Comparison of ENCODE assay signal across 8 mouse cellular contexts in the genomic region with DNA sequence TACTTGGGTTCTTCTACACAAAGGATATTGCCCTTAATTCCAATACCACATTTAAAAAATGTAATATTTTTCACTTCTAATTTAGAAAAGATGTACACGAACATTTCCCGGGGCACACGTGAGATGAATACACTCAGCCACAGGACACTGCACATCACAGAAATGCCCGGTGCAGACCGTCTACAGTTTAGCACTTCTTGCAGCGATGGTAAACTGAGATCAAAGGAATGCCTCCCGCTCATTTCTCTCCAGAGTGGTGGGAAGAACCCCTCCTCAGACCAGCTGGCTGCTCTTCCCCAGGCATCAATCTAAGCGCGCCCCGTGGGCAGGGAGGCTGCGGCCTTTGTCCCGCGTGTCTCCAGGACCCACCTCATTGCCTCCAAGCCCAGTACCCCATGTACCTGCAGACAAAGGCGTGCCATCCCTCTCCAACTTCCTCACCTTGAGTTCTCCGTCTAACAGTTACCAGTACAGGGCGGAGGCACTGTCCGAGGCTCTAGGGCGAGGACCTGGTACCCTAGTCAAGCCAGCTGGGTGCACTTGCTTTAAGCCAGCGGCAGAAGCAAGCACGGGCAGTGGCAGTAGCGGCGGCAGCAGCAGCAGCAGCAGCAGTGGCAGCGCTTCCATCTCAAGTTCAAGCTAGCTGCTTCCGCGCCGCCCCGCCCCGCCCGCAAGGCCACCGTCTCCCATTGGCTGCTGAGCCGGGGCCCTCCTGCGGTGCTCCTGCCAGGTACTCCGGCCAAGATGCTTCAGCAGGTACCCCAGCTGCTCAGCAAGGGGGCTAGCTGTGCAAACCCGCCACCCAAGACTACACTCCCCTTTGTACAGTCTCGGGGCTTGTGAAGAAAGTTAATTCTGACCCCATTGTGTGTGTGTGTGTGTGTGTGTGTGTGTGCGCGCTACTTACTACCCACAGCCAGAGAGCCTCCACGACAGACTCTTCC.
DNase-seq lines count a peak whose midpoint lies in the region; ATAC-seq and TF ChIP-seq lines count a peak whose summit lies in the region.

No protein-coding gene starts in this region.

- WGBS in intestine, embryonic 16.5 days = 6% methylated on average over 38 of the region's 38 CpGs
- 7% methylated on average over 37 of the region's 38 CpGs for WGBS in liver, postnatal 0 days (ENCODE audit: insufficient replicate concordance)
- 3% methylated on average over 38 of the region's 38 CpGs for WGBS in neural tube, embryonic 15.5 days

- TF ChIP-seq CTCF in cortical plate, adult 2 months (IDR thresholded peaks at IDR 0.05; ENCODE audit: extremely low read depth, insufficient read depth, low read length) = no peak
- TF ChIP-seq CTCF in liver, postnatal 0 days (IDR thresholded peaks at IDR 0.05; ENCODE audit: low read depth) = no peak

- ATAC-seq in megakaryocyte, adult 5-6 weeks (ENCODE audit: poor library complexity, severe bottlenecking) = no peak
- peak; percentile 76 for ATAC-seq in intestine, embryonic 16.5 days
- ATAC-seq in liver, postnatal 0 days = peak; percentile 27; the same call in 1 of the 2 replicates
- peak; percentile 73 for ATAC-seq in neural tube, embryonic 15.5 days (ENCODE audit: low FRiP score)

- peak overlapping the region; percentile 95 for H3K4me3 ChIP-seq in megakaryocyte, embryonic 14.5 days (replicated peaks)
- H3K4me3 ChIP-seq in cortical plate, adult 2 months (ENCODE audit: insufficient read depth, low read length) = peak overlapping the region; percentile 36
- H3K4me3 ChIP-seq in intestine, embryonic 16.5 days (ENCODE audit: low read length) = peak overlapping the region; percentile 54
- peak overlapping the region; percentile 7; the same call in 1 of the 2 replicates for H3K4me3 ChIP-seq in liver, postnatal 0 days (ENCODE audit: low read depth, low read length)
- peak overlapping the region; percentile 55 for H3K4me3 ChIP-seq in neural tube, embryonic 15.5 days (replicated peaks)

- peaks cover 32% of the 10 kb centered on the region for H3K4me1 ChIP-seq in megakaryocyte, embryonic 14.5 days
- peaks cover 2% of the 10 kb centered on the region; the same call in 1 of the 2 replicates for H3K4me1 ChIP-seq in cortical plate, adult 2 months (ENCODE audit: control insufficient read depth, insufficient read depth, low read length)
- H3K4me1 ChIP-seq in intestine, embryonic 16.5 days (ENCODE audit: control insufficient read depth, insufficient read depth, low read length) = peaks cover 23% of the 10 kb centered on the region
- H3K4me1 ChIP-seq in liver, postnatal 0 days (ENCODE audit: insufficient read depth) = peaks cover 6% of the 10 kb centered on the region; the same call in 1 of the 2 replicates
- H3K4me1 ChIP-seq in neural tube, embryonic 15.5 days = peaks cover 65% of the 10 kb centered on the region

- peaks cover 21% of the 10 kb centered on the region for H3K27me3 ChIP-seq in megakaryocyte, embryonic 14.5 days (replicated peaks)
- H3K27me3 ChIP-seq in intestine, embryonic 16.5 days (replicated peaks; ENCODE audit: control insufficient read depth, insufficient read depth, low read length) = no peaks in the 10 kb centered on the region
- no peaks in the 10 kb centered on the region for H3K27me3 ChIP-seq in liver, postnatal 0 days (ENCODE audit: insufficient read depth, low read length)
- no peaks in the 10 kb centered on the region for H3K27me3 ChIP-seq in neural tube, embryonic 15.5 days (replicated peaks)

- peak overlapping the region; percentile 93 for H3K4me2 ChIP-seq in intestine, embryonic 16.5 days (ENCODE audit: low read depth, low read length)
- H3K4me2 ChIP-seq in liver, postnatal 0 days (ENCODE audit: low read depth, low read length) = peak overlapping the region; percentile 56
- H3K4me2 ChIP-seq in neural tube, embryonic 15.5 days = peak overlapping the region; percentile 85

- no peak overlapping the region for H3K27ac ChIP-seq in cortical plate, adult 2 months (ENCODE audit: insufficient read depth, low read length)
- no peak overlapping the region for H3K27ac ChIP-seq in intestine, embryonic 16.5 days (ENCODE audit: low read length)
- no peak overlapping the region for H3K27ac ChIP-seq in liver, postnatal 0 days (ENCODE audit: low read depth)
- H3K27ac ChIP-seq in neural tube, embryonic 15.5 days (replicated peaks) = peak overlapping the region; percentile 83

- no peaks in the 10 kb centered on the region for H3K36me3 ChIP-seq in megakaryocyte, embryonic 14.5 days (replicated peaks; ENCODE audit: low read length)
- no peaks in the 10 kb centered on the region for H3K36me3 ChIP-seq in intestine, embryonic 16.5 days (ENCODE audit: control insufficient read depth, insufficient read depth, low read length)
- H3K36me3 ChIP-seq in liver, postnatal 0 days (replicated peaks; ENCODE audit: insufficient read depth, low read length) = no peaks in the 10 kb centered on the region
- no peaks in the 10 kb centered on the region for H3K36me3 ChIP-seq in neural tube, embryonic 15.5 days

- DNase-seq in heart, adult 18-20 months = peak; percentile 64 to 65
- DNase-seq in liver, postnatal 0 days = peak; percentile 43
- peak; percentile 15 to 43 for DNase-seq in urinary bladder, postnatal 36 days (ENCODE audit: low spot score in 2 of 2)

- peak overlapping the region; percentile 65 for H3K9ac ChIP-seq in intestine, embryonic 16.5 days (ENCODE audit: low read depth, low read length)
- no peak overlapping the region for H3K9ac ChIP-seq in liver, postnatal 0 days (replicated peaks)
- peak overlapping the region; percentile 70 for H3K9ac ChIP-seq in neural tube, embryonic 15.5 days (replicated peaks)

- no peaks in the 10 kb centered on the region for H3K9me3 ChIP-seq in megakaryocyte, embryonic 14.5 days
- H3K9me3 ChIP-seq in intestine, embryonic 16.5 days (ENCODE audit: control insufficient read depth, low read length) = no peaks in the 10 kb centered on the region
- H3K9me3 ChIP-seq in liver, postnatal 0 days (ENCODE audit: low read length) = no peaks in the 10 kb centered on the region
- no peaks in the 10 kb centered on the region for H3K9me3 ChIP-seq in neural tube, embryonic 15.5 days (replicated peaks)

- TF ChIP-seq POLR2A in cortical plate, adult 2 months (IDR thresholded peaks at IDR 0.05; ENCODE audit: extremely low read depth, insufficient read depth, low read length) = no peak

- TF ChIP-seq EP300 in liver, postnatal 0 days (IDR thresholded peaks at IDR 0.05; ENCODE audit: low read depth) = no peak

Comparison
In these comparisons a context has a peak if more than half of its experiments do, and no peak if none do; other contexts are left out.
1. H3K4me3 ChIP-seq: peak in every context shown above with its lines; median percentile 95 in megakaryocyte, embryonic 14.5 days; 55 in neural tube, embryonic 15.5 days; 54 in intestine, embryonic 16.5 days; 36 in cortical plate, adult 2 months; 7 in liver, postnatal 0 days.